Mouse (Mus musculus) T-helper 17 cell (primary cell): ENCODE data around the gene Btnl10.

Source experiments
- in situ Hi-C, 2 experiments: fragments of 300-600 bp; cut with MboI, MseI; formaldehyde crosslinking; loops; 1 replicate in 1 of 2; 2 replicates in 1 of 2; pipeline ENCODE4 v1.15.1; 2025; ENCODE audit warnings: high pct_unique_total_duplicates in 2 of 2

Gene Btnl10

GRCm38 (mm10) chr11:58917745-58918366, at the start of gene Btnl10:
TSS of gene Btnl10 (plus strand) at chr11:58917908.
- in situ Hi-C loops: no loop called here

- in situ Hi-C loops: no loop called here
Measured at GRCm38 (mm10) chr11:58867954-58868330, 49.8 kb upstream of the Btnl10 start.

DNA sequence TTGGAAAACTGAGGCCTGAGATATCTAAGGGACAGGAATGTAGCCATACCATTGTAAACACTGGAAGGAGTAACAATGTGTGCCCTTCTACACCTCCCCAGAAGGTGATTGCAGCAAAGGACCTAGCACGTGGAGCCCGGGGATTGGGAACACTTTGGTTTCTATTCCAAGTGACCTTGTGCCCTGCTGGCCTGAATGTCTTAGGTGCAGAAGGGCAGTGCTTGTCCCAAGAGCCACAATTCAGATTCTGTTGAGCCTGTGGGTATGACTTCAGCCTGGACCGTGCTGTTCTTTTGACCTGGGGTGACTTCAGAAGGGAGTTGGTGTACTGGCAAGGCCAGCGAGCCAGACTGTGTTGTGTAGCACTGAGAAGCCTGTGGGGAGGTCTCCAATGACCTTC, 46.7 kb upstream of the Btnl10 start:
- in situ Hi-C loops: no loop called here

DNA sequence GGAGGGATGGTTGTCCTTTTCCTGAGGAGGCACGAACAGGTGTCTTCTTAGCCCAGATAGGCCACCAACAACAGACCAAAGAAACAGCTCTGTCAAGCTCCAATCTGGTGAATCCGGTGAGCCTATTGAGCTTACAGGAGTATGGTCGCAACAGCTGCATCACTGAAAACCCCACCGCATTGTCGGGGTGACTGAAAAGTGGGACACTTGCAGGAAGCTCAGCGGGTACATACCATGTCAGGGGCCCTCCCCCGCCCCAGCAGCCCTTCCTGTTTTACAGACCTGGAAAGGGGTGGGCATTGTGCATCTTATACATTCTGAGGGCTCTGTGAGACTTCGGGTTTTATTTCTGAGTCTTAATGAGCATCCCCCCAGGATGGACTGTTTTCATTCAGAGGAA, 34.0 kb upstream of the Btnl10 start:
- in situ Hi-C loops: no loop called here

DNA sequence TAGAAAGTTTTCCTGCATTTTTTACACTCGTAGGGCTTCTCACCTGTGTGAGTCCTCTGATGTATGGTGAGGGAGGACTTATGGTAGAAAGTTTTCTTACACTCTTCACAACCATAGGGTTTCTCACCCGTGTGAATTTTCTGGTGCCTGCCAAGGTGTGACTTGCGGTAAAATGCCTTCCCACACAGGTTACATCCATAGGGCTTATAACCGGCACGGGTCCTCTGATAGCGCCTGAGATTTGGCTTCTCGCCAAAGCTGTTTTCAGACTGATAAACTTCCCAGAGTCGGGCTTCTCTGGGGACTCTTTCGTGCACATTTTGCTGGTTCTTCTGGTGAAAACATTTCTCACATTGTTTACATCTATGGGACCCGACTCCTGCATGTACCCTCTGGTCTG, 27.2 kb upstream of the Btnl10 start:
- in situ Hi-C loops: no loop called here

DNA sequence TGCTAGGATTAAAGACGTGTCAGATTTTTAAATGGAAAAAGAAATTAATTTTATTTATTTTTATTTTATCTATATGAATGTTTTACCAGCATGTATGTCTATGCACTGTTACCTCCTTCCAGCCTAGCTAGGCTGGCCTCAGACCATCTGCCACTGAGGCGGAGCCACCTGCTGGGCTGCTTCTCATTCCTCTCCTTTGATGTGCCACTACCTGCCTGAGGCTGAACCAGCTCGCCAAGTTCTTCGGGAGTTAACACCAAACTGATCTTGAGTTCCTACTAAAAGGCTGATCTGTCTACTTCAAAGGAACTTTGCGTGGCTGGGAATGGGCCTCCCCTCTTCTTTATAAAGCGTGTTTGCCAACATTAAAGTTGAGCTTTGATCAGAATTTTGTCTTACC, 23.3 kb upstream of the Btnl10 start:
- in situ Hi-C loops: no loop called here

DNA sequence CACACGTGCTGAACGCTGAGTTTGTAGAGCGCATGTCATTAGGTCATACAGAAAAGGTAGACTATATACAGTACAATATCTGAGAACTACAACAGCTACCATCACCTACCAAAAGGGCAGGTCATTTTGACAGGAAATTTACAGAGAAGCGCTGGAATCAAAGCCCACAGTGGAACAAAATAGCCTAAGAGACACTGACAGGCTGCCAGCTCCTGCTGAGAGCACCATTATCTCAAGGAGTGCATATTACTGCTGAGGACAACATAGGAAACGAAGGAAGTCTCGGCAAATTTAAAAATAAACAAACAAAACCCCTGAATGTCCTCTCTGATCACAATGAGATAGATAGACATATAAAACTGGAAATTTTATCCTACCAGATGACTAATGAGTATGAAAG, 20.2 kb upstream of the Btnl10 start:
- in situ Hi-C loops: no loop called here

DNA sequence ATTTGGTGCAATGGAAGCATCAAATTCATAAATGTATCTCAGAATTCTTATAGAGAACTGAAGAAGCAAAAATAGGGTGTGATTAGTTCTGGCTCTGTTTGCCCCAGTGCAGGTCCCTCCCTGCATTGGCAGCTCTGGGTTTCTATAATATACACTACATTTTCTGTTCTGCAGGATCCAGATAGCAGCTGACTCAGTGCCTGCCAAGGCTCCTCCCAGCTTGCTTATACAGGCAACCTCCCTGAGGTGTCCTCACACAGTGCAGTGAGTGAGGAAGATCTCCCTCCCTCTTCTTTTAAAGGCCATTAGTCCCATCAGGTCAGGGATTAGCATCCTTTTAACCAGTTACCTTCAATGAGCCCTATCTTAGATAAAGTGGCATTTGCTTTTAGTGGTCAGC, 16.6 kb upstream of the Btnl10 start:
- in situ Hi-C loops: no loop called here

DNA sequence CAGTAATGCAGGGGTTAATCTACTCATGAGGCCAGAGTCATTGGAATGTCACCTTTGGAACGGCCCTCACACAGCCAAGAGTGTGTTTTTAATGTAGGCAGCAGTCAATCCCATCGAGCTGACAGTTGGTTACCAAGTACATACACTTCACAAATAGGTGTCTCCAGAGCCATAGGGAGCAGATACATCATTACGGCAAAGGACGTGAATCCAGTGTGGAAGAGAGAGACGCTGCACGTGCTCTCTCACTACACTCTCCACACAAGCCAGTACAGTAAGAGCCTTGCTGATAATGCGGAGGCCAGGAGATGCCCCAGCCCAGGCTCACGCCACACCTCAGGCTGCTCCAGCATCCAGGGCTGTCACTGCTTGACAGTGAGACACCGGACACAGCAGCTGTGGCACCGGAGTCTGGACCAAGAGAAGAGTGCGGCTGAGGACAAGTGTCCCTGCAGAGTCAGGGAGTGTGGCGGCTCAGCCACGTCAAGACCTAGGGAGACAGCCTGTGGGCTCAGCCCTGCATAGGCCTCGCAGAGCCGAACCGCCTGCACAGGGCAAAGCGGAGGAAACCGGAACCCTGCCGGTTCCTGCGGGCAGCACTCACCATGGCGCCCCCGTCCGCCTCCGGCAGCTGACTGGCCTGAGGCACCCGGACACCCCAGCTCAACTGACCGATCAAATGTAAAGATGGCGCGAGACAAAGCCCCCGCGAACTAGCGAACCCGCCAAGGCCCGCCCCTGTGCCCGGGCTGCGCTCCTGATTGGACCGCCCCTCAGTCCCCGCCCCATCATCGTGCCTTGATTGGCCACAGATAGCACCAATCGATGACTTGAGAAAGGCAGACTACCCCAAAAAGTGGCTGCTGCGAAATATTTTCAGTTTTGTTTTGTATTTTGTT, 13.9 kb upstream of the Btnl10 start, which contains the start of gene Zfp39:
TSS of gene Zfp39 (minus strand) at position 715 of the 899 bp plus-strand sequence.
- in situ Hi-C loops: no loop called here

DNA sequence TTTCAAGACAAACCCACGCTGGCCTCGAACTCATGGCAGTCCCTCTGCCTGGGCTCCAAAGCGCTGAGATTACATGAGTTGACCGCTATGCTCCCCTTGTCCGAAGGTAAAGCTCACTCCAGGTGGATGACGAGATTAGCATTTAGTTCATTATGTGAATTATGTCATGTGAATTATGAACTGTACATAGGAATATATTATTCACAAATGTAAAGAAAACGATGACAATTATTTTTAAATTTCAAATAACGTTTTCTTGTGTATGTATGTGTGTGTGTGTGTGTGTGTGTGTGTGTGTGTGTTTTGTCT, 13.3 kb upstream of the Btnl10 start:
- in situ Hi-C loops: no loop called here

- in situ Hi-C loops: no loop called here
Measured at GRCm38 (mm10) chr11:58904838-58905237, 12.9 kb upstream of the Btnl10 start.

DNA sequence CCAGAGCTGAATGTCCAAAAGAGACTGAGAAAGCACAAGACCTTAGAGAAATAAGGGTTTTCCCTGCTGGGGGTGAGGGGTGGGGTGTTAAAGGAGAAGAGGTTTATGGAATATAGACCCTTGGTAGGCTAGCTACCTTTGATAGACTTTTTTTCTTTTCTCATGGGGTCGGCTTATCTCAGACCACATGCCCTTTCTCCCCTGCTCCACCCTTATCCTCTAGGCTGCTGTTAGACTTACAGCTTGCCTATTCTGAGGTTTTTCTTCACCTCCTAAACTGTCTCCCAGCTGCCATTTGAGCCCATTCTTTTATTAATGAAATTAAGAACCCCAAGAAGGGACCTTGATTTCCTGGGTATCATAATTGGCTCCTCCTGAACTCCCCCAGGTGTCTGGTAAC, 3.9 kb upstream of the Btnl10 start:
- in situ Hi-C loops: no loop called here

- in situ Hi-C loops: no loop called here
Measured at GRCm38 (mm10) chr11:58914461-58915028, 3.2 kb upstream of the Btnl10 start.

- in situ Hi-C loops: no loop called here
Measured at GRCm38 (mm10) chr11:58916879-58917744, 596 bp upstream of the Btnl10 start.

DNA sequence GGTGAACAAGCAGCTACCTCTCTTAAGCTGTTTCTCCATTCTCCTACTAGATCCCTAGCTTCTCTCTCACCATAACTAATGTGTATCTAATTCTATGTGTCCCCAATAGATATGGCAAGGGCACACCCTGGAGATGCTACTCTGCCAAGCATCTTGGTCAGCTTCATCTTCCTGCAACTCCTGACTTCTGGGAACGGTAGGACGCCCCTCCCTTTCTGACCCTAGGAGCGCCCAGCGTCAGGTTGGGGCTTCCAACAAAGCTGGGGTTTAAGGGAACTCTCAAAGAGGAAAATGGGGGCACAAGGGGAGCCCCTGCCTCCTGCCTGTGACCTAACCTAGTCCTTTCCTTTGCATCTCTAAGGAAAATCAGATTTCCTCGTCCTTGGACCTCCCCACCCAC, 1.1 kb downstream of the Btnl10 start:
- in situ Hi-C loops: no loop called here

- in situ Hi-C loops: no loop called here
Measured at GRCm38 (mm10) chr11:58922420-58922819, 4.7 kb downstream of the Btnl10 start.

DNA sequence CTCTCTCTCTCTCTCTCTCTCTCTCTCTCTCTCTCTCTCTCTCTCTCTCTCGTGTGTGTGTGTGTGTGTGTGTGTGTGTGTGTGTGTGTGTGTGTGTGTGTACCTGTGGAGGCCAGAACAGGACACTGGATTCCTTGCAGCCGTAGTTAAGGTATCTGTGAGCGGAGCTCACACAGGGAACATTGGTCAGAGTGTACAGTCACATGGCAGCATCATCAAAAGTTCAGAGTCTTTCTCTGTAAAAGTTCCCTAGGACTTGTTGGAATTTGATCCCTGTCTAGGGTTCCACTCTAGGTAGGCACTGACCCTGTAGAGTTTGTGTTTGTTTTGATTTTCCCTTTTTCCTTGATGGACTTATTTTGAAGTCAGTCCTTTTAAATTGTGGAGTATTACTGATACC, 8.9 kb downstream of the Btnl10 start:
- in situ Hi-C loops: no loop called here

DNA sequence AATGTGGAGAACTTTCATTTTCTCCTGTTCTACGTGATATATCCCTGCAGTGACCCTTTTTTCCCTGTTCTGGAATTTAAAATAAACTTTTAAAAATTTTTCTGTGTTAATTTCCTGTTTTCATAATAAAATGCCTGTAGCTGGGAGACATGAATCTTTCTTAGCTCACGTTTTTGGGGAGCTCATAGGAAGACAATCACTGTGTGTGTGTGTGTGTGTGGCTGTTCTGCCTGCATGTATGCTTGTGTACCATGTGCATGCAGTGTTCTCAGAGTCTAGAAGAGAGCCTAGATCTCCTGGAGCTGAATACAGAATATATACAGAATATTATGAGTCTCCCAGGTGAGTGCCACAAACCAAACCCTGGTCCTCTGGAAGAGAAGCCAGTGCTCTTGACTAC, 9.3 kb downstream of the Btnl10 start:
- in situ Hi-C loops: no loop called here

- in situ Hi-C loops: no loop called here
Measured at GRCm38 (mm10) chr11:58927790-58928651, 10.3 kb downstream of the Btnl10 start.

DNA sequence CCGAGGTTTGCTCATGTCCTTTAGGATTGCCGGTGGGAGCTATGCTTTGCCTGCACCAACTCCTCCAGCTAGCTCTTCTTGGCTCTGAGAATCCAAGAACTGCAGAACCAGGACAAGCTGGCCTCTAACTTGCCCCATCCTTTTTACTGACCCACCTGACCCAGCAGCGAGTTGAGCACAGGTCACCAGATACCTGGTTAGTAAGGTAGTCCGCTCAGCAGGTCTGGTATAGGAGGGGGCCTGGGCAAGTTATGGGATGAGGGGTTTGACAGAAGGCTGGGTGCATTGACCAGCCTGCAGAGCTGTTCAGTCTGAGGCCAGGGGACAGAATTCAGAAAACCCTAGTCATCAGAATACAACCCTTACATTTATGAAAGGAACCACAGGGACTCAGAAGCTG, 11.3 kb downstream of the Btnl10 start:
- in situ Hi-C loops: no loop called here

GRCm38 (mm10) chr11:58929641-58930040, 11.9 kb downstream of the Btnl10 start:
- in situ Hi-C loops: no loop called here
